Mouse (Mus musculus) hindbrain, embryonic 12.5 days (tissue): Measurements from ENCODE around the gene Med25. TPM values are rescaled to one million over a fixed set of nuclear protein-coding genes. Genes with fewer than 3 reads are reported as not detected.
A peak's percentile ranks its signal among the peaks of the same experiment; 100 is the strongest.

Experiments used
- ATAC-seq: fragments of 200-750 bp; cut with Nextera tagmentation; 2 replicates; pipeline ENCODE4 v1.8.0; 2017; ENCODE audit warnings: moderate TSS enrichment; ENCODE audit not compliant: low FRiP score
- H3K27ac ChIP-seq: fragments of 300-500 bp; sonication (generic); 2 replicates; pipeline ENCODE4 v1.5.1; 2016; ENCODE audit warnings: mild to moderate bottlenecking
- H3K27me3 ChIP-seq: fragments of 300-500 bp; sonication (generic); 2 replicates; pipeline ENCODE4 v1.6.1; 2016; ENCODE audit warnings: mild to moderate bottlenecking
- H3K36me3 ChIP-seq: fragments of 300-500 bp; sonication (generic); 2 replicates; pipeline ENCODE4 v1.6.1; 2016; ENCODE audit warnings: mild to moderate bottlenecking
- H3K4me1 ChIP-seq: fragments of 300-500 bp; sonication (generic); 2 replicates; pipeline ENCODE4 v1.6.1; 2016
- H3K4me2 ChIP-seq: fragments of 300-500 bp; sonication (generic); replicated peaks from 2 replicates; pipeline ENCODE4 v1.6.1; 2016; ENCODE audit warnings: mild to moderate bottlenecking
- H3K4me3 ChIP-seq: fragments of 300-500 bp; sonication (generic); 2 replicates; pipeline ENCODE4 v1.5.1; 2016; ENCODE audit warnings: mild to moderate bottlenecking
- H3K9ac ChIP-seq: fragments of 300-500 bp; sonication (generic); 2 replicates; pipeline ENCODE4 v1.6.1; 2016; ENCODE audit warnings: mild to moderate bottlenecking, moderate library complexity
- H3K9me3 ChIP-seq: fragments of 300-500 bp; sonication (generic); replicated peaks from 2 replicates; pipeline ENCODE4 v1.6.1; 2016; ENCODE audit warnings: mild to moderate bottlenecking
- WGBS: fragments of 180-500 bp; shearing (Covaris S2); methylation state at CpG from one replicate; pipeline ENCODE4 v1.1.7; 2016; 5-methylcytosine and 5-hydroxymethylcytosine counted together
- polyA plus RNA-seq: library from polyadenylated mRNA; unstranded; fragments of >200 nt; fragmentation: Nextera tagmentation; extraction: Ambion mirVana; gene quantifications from 2 replicates; pipeline ENCODE4 v1.2.1, GENCODE M21; 2016

Med25 gene
- polyA plus RNA-seq, 1 experiment from 2014 or later: 153 TPM

DNA sequence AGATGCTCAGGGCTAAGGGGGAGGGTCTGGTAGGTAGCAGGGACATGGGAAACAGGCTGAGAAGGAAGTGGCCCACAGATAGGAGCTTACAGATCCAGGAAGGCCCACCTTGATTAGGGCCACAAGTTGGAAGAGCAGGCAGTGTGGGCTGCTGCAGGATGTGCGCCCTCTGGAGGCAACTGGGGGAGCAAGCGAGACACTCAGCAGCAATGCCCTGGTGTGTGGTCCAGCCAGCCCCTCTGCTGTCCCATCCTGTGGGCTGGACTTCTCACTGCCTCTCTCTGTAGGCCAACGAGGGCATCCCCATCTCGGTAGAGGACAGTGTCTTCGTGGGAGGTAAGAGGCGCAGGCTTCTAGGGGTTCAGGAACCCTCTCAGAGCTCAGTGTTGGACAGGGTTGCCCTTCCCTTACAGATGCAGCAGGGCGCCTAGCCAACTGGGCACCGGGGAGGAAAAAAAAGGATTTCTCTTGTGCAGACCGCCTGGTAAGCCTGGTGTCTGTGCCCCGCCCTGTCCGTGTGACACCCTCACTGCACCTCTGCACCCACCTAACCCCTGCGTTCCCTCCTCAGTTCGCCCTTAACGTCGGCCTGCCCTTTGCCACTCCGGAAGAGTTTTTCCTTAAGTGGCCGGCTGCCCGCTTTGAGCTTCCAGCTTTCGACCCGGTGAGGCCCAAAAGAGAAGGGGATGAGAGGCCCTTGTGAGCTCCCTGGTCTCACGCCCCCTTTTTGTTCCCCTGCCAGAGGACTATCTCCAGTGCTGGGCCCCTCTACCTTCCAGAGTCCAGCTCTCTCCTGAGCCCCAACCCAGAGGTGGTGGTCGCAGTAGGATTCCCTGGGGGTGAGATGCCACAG, 31.7 kb downstream of the Med25 start:
- Histone ChIP-seq H3K36me3 (peaks cover 52% of the 10 kb centered on the region), H3K4me1 (peaks cover 38% of the 10 kb centered on the region), H3K4me3 (peak overlapping the region; percentile 2), H3K9me3 (no peaks in the 10 kb centered on the region), H3K4me2 (no peak overlapping the region; the same call in 1 of the 2 replicates), H3K27ac (peak overlapping the region; percentile 44), H3K27me3 (no peaks in the 10 kb centered on the region), H3K9ac (no peak overlapping the region)
- WGBS: 57% methylated on average over 22 of the region's 22 CpGs
- 0 out of 2 replicates have a peak, but pooled peaks have one; percentile 21 for ATAC-seq

DNA sequence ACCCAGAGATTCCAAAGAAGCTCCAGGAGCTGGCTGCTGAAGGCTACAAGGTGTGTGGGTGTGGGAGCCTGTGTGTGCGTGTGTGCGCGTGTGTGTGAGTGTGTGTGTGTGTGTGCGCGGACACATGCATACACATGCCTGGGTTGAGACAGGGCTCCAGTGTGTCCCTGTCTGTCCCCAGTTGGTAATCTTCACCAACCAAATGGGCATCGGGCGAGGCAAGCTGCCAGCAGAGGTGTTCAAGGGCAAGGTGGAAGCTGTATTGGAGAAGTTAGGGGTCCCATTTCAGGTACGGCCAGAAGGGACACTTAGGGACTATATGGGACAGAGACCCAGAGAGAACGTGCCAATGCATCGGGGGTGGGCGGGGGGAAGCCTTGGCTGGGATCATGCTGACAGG, 32.6 kb downstream of the Med25 start:
- no peaks in the 10 kb centered on the region for H3K9me3 ChIP-seq
- no peaks in the 10 kb centered on the region for H3K27me3 ChIP-seq
- no peak overlapping the region for H3K4me2 ChIP-seq
- no peak overlapping the region for H3K27ac ChIP-seq
- H3K4me1 ChIP-seq: peaks cover 34% of the 10 kb centered on the region
- peaks cover 43% of the 10 kb centered on the region for H3K36me3 ChIP-seq
- no peak for ATAC-seq
- 92% methylated on average over 11 of the region's 11 CpGs for WGBS
- 0 out of 2 replicates have a peak overlapping the region, but pooled peaks have one; percentile 2 for H3K4me3 ChIP-seq
- H3K9ac ChIP-seq: no peak overlapping the region

DNA sequence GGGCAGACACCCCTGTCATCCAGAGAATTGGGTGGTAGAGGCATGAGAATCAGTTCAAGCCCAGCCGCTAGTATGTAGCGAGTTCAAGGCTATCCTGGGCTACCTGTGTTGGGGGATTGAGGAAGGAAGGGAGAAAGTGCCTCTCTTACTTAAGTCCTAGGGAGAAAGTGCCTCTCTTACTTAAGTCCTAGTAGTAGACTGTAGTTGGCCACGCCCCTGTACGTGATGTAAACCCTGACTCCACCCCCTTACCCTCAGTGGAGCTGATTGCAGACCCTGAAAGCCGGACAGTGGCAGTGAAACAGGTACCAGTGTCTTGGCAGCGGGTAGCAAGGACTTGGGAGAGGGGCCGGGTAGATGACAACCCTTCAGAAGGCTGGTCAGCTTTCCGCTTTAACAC, 34.6 kb downstream of the Med25 start:
- Histone ChIP-seq H3K27ac (peak overlapping the region; percentile 92), H3K4me1 (peaks cover 48% of the 10 kb centered on the region), H3K36me3 (peaks cover 24% of the 10 kb centered on the region), H3K27me3 (no peaks in the 10 kb centered on the region), H3K4me2 (peak overlapping the region; percentile 93), H3K9ac (peak overlapping the region; percentile 92), H3K4me3 (peak overlapping the region; percentile 68), H3K9me3 (no peaks in the 10 kb centered on the region)
- 30% methylated on average over 8 of the region's 8 CpGs for WGBS
- no peak for ATAC-seq

DNA sequence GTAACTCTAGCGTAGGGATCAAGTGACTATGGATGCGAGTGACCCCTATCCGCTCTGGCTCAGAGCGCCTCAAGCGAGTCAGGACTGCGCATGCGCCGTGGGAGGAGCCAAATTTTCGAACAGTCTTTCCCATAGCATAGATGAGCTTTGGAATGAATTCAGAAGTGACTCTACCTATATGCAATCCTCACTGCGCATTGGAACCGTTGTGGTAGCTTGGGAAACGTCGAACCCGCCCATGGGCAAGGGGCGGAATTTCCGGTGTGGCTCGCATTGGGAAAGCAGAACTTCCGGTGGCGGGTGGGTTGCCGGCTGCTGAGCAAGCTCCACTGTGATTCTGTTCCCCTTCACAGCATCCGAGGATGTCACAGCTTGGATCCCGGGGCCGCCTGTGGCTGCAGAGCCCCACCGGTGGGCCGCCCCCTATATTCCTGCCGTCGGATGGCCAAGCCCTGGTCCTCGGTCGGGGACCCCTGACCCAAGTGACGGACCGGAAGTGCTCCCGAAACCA, 35.4 kb downstream of the Med25 start, which contains the start of gene Pnkp:
Pnkp (plus strand) TSS at position 98 of the 511 bp plus-strand sequence.
- H3K36me3 ChIP-seq: peaks cover 20% of the 10 kb centered on the region
- peak; percentile 38 for ATAC-seq
- peak within 1 kb of the TSS; percentile 92 for H3K27ac ChIP-seq
- peak within 1 kb of the TSS; percentile 92 for H3K9ac ChIP-seq
- under 1% methylated on average over 32 of the region's 32 CpGs for WGBS
- H3K4me3 ChIP-seq: peak within 1 kb of the TSS; percentile 68
- no peaks in the 10 kb centered on the region for H3K27me3 ChIP-seq
- H3K4me2 ChIP-seq: peak within 1 kb of the TSS; percentile 93
- no peaks in the 10 kb centered on the region for H3K9me3 ChIP-seq
- H3K4me1 ChIP-seq: peaks cover 52% of the 10 kb centered on the region

DNA sequence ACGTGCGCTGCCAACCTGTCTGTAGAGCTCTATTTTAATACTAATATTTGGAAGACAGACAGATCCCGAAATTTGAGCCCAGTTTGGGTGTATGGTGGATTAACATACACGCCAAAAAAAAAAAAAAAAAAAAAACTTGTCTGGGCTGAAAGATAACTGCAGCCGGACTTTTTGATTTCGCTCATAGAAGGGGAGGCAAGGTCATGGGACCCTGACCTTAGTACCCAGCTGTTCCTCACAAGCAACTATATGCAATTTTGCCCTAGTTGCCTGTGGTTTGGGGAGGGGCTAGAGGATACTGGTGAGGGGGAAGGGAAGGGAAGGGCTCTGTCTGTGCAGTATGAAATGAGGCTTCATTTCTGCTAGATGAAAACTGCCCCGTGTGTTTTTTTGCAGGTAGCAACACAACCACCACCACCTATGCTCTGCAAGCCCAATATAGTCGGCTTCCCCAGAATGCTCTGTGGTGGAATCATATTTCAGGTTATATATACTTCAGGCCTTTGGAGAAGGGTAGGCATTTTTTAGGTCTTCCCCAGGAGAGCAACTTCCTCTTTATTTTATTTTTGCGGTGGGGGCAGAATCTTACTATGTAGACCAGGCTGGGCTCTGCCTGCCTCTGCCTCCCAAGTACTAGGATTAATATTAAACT, 36.1 kb downstream of the Med25 start:
- Histone ChIP-seq H3K4me3 (peak overlapping the region; percentile 68), H3K27ac (peak overlapping the region; percentile 92), H3K9ac (peak overlapping the region; percentile 92; the same call in 1 of the 2 replicates), H3K36me3 (peaks cover 13% of the 10 kb centered on the region), H3K4me1 (peaks cover 52% of the 10 kb centered on the region), H3K4me2 (peak overlapping the region; percentile 93), H3K27me3 (no peaks in the 10 kb centered on the region), H3K9me3 (no peaks in the 10 kb centered on the region)
- ATAC-seq: no peak
- 64% methylated on average over 9 of the region's 9 CpGs for WGBS

DNA sequence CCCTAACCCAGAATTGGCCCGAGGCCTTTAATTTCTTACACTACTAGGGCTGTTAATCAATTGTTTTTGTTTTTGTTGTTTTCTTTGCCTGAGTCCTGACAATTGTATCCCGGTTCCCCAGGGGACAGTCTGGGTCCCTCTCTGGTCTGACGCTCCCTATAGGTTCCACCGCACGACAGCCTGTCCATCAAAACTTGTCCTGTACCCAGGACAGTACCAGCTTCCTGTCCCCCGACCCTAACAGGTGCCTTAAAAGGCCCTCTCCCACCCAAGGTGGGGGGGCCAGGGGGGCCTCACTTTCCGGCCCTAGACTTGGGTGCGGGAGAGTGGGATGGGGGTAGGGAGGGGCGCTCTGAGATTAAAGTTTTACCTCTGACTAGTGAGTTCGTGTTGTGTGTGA, 37.5 kb downstream of the Med25 start:
- Histone ChIP-seq H3K36me3 (peaks cover 10% of the 10 kb centered on the region), H3K9ac (peak overlapping the region; percentile 71), H3K9me3 (no peaks in the 10 kb centered on the region), H3K4me3 (peak overlapping the region; percentile 43), H3K27me3 (no peaks in the 10 kb centered on the region), H3K4me1 (peaks cover 56% of the 10 kb centered on the region), H3K4me2 (peak overlapping the region; percentile 90), H3K27ac (peak overlapping the region; percentile 92)
- 41% methylated on average over 10 of the region's 10 CpGs for WGBS
- no peak for ATAC-seq

DNA sequence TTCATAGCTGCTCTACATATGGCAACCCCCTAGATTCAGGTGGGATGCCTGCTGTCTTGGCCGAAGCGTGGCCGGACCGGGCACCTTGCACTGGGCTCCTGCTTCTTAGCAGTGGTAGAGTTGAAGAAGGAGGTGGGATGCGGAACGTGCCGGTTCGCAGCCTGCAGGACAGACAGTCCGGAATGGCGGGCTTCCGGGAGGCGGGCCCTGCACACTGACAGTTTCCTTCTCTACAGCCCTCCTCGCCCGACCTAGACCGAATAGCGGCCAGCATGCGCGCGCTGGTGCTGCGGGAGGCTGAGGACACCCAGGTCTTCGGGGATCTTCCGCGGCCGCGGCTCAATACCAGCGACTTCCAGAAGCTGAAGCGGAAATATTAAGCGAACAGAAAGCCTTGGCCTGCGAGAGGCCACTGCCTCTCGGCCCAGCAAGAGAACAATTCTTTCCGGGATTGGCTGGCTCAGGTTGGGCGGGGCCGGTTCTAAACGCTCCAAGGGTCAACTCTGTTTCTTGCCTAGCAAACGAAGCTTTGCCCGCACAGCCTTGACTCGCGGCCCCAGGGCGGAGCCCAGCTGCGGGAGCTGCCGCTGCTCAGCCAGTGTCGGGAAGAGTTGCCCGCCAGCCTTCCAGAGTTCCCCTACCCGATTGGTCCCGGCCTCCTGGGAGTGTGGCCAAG, 38.0 kb downstream of the Med25 start:
- peaks cover 56% of the 10 kb centered on the region for H3K4me1 ChIP-seq
- 1% methylated on average over 45 of the region's 45 CpGs for WGBS
- peak; percentile 14 for ATAC-seq

DNA sequence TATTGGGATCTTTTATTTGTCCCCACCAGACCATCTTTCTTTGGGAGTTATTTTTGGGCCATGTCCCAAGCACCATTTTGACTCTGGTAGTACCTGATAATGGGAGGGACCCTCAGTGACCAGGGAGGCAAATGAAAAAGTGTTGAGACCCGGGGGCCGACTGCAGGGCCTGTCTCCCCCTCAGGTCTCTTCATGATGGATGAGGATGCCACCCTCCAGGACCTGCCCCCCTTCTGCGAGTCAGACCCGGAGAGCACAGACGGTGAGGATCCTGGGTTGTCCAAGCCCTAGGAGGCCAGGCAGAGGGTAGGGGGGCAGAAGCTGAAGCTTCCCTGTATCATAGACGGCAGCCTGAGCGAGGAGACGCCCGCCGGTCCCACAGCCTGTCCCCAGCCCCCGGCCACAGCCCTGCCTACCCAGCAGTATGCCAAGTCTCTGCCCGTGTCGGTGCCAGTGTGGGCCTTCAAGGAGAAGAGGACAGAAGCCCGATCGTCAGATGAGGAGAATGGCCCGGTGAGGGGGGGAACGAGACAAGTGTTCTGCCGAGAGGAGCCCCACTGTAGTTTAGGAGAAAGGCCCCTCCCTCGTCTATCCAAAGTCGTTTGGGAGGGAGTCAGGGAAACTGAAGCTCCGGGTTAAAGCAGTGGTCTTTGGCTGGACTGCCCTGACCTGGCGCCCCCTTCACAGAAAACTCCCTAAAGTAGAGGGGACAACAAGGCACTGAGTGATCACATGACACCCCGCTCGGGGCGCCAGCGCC, 38.7 kb downstream of the Med25 start:
- Histone ChIP-seq H3K27me3 (no peaks in the 10 kb centered on the region), H3K4me1 (peaks cover 56% of the 10 kb centered on the region), H3K4me2 (peak overlapping the region; percentile 90), H3K27ac (peak overlapping the region; percentile 92), H3K36me3 (peaks cover 5% of the 10 kb centered on the region), H3K4me3 (peak overlapping the region; percentile 43), H3K9ac (peak overlapping the region; percentile 71), H3K9me3 (no peaks in the 10 kb centered on the region)
- ATAC-seq: no peak
- 28% methylated on average over 26 of the region's 26 CpGs for WGBS

More for the DNA sequence above, 38.0 kb downstream of the Med25 start:
- no peaks in the 10 kb centered on the region for H3K27me3 ChIP-seq
- peak overlapping the region; percentile 92 for H3K27ac ChIP-seq
- H3K9ac ChIP-seq: peak overlapping the region; percentile 71
- H3K9me3 ChIP-seq: no peaks in the 10 kb centered on the region
- peak overlapping the region; percentile 90 for H3K4me2 ChIP-seq
- peaks cover 5% of the 10 kb centered on the region for H3K36me3 ChIP-seq
- H3K4me3 ChIP-seq: peak overlapping the region; percentile 43

DNA sequence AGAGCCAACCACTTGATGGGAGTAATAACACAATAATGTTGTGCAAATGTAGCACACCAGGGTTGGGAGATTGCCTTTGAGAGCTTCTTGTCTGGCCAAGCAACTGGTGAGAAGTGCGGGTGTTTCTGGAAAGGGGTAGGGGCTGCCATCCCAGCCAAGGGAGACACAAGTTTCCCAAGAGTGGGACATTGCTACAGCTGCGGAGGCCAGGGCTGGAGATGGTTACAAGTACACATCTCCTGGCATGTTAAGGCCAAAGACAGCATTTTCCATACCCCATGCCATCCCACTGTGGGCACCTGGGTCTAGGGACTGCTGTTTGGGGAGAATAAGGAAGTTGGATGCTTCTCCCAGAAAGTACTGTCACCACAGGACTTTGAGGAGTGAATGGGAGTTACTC, 39.4 kb downstream of the Med25 start:
- Histone ChIP-seq H3K9me3 (no peaks in the 10 kb centered on the region), H3K36me3 (peaks cover 5% of the 10 kb centered on the region), H3K4me2 (0 out of 2 replicates have a peak overlapping the region, but pooled peaks have one; percentile 3), H3K4me1 (peaks cover 50% of the 10 kb centered on the region), H3K4me3 (0 out of 2 replicates have a peak overlapping the region, but pooled peaks have one; percentile 10), H3K27me3 (no peaks in the 10 kb centered on the region), H3K9ac (0 out of 2 replicates have a peak overlapping the region, but pooled peaks have one; percentile 8), H3K27ac (no peak overlapping the region)
- no peak for ATAC-seq
- 88% methylated on average over 2 of the region's 2 CpGs for WGBS

DNA sequence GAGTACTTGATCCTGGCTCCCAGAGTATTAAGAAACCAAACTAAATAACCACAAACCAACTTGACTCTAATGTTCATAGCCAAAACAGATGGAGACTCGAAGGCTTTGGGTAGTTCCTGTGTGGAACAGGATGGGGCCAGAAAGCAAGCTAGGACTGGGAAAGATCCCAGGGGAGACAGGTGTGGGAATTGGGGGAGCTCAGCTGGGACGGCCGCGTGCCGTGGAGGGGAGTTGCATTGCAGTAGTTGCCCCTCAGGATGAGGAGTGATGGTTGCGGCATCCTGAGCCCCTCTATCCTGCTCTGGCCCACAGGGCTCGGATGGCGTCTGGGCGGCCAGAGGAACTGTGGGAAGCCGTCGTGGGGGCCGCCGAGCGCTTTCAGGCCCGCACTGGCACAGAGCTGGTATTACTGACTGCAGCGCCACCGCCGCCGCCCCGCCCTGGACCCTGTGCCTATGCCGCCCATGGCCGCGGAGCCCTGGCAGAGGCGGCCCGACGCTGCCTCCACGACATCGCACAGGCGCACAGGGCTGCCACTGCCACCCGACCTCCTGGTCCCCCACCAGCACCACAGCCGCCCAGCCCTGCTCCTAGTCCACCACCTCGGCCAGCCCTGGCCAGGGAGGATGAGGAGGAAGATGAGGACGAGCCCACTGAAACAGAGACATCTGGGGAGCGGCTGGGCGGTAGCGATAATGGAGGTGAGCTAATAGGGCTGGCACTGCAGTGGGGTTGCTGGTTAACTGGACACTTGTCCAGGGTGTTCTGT, 40.1 kb downstream of the Med25 start:
- no peak for ATAC-seq
- no peaks in the 10 kb centered on the region for H3K27me3 ChIP-seq
- H3K9me3 ChIP-seq: no peaks in the 10 kb centered on the region
- 0 out of 2 replicates have a peak overlapping the region, but pooled peaks have one; percentile 3 for H3K4me2 ChIP-seq
- 0 out of 2 replicates have a peak overlapping the region, but pooled peaks have one; percentile 10 for H3K4me3 ChIP-seq
- peaks cover 52% of the 10 kb centered on the region for H3K4me1 ChIP-seq
- 89% methylated on average over 35 of the region's 36 CpGs for WGBS
- peaks cover 5% of the 10 kb centered on the region for H3K36me3 ChIP-seq
- 0 out of 2 replicates have a peak overlapping the region, but pooled peaks have one; percentile 8 for H3K9ac ChIP-seq
- no peak overlapping the region for H3K27ac ChIP-seq
